Mouse (Mus musculus): ENCODE data around the gene Gm45717.

Gene Gm45717

DNA sequence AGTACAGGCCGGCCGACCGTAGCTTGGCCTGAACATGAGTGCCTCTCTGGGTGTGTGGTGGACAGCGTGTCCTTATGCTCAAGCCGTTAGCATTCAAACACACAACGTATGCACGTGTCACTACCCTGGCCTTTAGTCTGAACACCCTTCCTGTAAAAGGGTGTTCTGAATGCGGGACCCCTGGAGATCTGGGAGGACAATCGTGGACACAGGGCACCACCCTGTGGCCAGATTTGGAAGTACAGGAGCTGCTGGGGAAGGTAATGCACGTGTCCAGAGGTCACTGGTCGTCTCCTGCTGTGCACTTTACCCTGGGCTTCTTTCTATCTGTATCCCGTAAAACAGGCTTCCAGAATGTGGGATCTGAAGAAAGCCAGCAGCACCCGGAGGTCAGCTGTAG, 52.5 kb downstream of the Gm45717 start:
- peak; percentile 78 for DNase-seq (ENCODE audit: low spot score)

DNA sequence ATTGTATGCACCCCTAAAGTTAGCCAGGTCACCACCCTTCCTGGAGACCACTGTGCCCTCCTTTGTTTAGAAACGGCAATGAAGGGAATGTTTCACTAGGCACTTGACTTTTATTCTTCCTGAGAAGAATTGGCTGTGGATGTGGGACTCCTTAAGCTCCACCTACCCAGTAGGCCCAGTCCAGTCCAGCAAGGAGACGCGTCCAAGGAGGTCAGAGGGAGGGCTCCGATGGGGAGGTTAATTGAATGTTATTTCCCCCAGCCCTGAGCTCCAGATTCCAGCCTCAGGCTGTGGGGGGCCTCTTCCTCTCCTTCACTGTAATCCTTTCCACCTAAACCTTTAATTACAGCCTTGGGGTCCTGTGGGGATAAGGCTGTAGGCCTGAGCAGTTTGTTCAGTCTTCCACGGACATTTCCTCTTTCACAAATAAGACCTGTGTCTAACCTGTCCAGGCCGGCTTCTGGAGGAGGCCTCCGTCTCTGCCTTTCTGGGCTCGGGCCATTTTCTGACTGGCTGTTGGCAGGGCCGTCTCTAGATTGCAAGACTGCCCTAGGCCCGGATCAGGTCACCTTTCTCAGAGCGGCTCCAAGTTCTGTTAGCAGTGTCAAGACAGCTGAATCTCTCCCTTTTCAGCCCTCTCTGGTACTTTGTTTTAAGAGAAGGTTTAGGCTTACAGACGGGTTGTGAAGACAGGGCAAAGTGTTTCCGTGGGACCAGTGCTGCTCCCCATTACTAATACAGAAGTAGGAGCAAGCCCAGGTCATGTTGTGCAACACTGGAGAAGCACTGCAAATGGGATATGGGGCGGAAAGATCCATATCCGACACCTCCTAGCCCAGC, 53.5 kb downstream of the Gm45717 start:
- DNase-seq (ENCODE audit: low spot score) = peak; percentile 89

- DNase-seq (ENCODE audit: low spot score) = peak; percentile 29
Measured at GRCm38 (mm10) chr7:140900220-140900619, 55.5 kb downstream of the Gm45717 start, which contains the start of gene Cox8b. Cox8b (minus strand) TSS chr7:140900446.

Data from adipocyte (in vitro differentiated cells).